Mouse (Mus musculus): ENCODE measurements at regions not wholly inside any gene's neighbourhood (a gene's known extent, or its start where the extent isn't known, plus 50 kb on each side); places are given as distances from the start of the nearest gene placed in this dataset.

DNA sequence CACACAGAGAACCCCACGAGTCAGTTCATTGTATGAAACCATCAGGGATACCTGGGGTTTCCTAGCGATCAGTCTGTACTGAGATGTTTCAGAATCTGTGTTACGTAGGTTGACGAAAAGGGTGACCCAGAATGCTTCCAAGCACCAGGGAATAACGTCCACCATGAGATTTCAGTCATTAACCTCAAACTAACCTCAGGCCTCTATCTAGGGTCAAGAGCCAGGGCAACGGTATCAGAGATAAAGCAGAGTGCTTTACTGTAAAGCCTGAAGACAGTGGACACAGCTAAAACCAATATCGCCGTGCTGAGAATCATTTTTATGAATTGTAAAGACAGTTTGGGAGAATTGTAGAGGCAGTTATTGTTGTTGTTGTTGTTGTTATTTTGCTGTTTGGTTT lies 52.9 kb upstream of the Errfi1 start:
- intact Hi-C loops (cut with DNase I) = loop anchor here (5.0 kb wide), 1 partner anchor 97 kb away; no protein-coding TSS in a partner anchor
- DNase-seq = no peak

GRCm38 (mm10) chr4:150799550-150800398 lies 53.9 kb upstream of the Errfi1 start:
- peak; percentile 49 to 51 for DNase-seq
- intact Hi-C loops (cut with DNase I) = loop anchor here (5.0 kb wide), 1 partner anchor 98 kb away; no protein-coding TSS in a partner anchor

DNA sequence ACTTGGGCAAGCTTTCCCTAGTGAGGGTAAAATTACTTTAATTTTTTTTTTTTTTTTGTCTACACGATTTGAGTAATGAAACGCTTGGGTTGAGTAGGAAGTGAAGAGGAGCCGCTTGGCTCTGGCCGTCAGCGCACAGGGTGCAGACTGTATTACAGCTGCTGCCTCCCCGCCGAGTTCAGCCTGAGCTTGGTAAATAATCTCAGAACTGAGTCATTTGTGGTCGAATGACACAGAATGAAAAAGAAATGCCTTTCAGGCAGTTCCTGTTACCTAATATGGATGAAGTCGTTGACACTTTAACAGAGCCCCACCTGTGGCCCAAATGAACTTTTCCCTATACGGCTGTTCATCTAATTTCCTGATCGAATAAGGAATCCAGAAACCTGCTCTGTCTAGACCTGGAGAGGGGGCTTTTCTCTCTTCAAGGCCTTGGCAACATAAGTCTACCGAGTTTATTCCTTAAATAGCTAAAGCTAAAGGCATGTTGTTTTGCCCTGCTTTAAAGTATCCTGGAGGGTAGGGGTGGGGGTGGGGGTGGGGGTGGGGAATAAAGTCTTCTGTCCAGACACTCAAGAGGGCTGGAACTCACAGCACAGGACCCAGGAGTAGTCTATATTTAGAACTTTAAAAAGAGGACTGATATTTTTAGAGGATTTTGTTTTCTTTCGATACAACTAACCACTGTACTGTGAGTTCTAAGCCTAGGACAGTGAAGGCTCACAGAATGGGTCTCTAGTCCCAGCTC lies 54.8 kb upstream of the Errfi1 start:
- DNase-seq = peak in 1 of 2 experiments; percentile 36
- intact Hi-C loops (cut with DNase I) = no loop called here

GRCm38 (mm10) chr4:150798281-150798680 lies 55.4 kb upstream of the Errfi1 start:
- no peak for DNase-seq
- intact Hi-C loops (cut with DNase I) = no loop called here

DNA sequence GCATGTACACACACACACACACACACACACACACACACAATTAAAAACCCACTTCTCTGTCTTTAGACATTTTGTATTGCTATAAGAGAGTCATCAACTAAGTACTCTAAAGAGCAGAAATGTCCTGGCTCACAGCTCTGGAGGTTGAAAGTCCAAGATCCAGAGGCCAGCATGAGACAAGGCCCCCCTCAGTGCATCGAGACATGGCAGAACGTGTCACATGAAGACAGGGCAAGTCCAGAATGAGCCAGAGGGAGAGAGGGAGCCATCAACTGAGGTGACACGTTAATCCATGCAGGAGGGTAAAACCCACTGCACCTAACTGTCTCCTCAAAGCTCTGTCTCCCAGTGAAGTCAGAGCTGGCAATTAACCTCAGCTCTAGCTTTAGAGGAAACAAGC lies 56.7 kb upstream of the Errfi1 start:
- no peak for DNase-seq
- intact Hi-C loops (cut with DNase I) = no loop called here

GRCm38 (mm10) chr4:150794878-150795277 lies 58.8 kb upstream of the Errfi1 start:
- no peak for DNase-seq
- intact Hi-C loops (cut with DNase I) = no loop called here

DNA sequence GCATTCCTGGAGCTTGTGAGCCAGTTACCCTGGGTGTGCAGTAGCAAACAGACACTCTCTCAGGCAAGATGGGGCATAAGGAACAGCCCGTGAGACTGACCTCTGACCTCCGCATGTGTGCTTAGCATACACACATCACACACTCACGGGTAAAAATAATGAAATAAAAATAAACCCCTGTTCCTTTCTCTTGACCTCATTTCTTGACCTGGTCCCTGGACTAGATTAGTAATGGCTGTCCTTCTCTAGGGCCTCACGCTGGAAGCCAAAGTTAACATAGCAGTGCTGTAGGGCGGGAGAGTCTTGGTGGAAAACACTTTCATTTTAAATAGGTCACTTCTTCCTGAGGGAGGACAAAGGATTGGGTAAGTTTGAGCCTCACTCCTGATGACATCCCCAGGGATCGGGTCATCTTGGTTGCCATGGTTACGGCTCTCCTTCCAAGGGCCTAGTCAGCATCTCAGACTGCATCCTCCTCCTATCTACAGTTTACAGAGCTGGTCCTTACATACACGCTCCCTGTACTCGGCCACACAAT lies 59.4 kb upstream of the Errfi1 start:
- DNase-seq = peak in 1 of 2 experiments; percentile 26
- intact Hi-C loops (cut with DNase I) = no loop called here

DNA sequence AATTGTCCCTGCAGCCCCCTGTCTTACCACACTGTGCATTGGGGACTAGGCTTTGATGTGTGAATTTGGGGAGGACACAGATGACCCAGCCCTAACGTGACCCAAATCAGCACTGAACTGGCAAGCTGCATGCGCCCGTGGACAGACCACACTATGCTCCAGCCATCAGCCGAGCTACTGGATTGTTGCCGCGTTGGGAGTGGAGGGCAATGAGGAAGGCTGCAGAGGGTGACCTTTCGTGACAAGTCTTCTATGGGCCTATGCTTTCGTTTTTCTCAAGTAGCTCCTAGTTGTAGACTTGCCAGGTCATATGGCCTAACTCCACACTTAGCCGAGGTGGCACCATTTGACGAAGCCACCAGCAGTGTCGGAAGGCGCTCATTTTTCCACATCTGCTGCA lies 60.6 kb upstream of the Errfi1 start:
- no peak for DNase-seq
- intact Hi-C loops (cut with DNase I) = no loop called here

DNA sequence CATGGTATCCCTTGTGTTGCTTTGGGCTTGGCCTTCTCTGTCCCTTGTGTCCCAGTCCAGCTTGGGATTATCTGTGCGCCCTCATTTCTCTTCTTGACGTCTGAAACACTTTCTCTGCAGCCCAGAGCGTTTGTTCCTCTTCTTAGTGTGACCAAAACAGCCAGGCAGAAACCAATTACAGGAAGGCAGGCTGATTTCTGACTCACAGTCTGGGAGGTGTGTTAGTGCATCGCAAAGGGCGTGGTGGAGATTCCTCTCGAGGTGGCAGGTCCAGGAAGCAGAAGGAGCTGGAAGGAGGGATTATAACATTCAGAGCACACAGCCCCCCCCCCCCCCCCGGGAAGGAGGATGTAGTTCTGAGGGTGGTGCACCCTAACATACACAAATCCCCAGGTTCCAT lies 64.6 kb upstream of the Errfi1 start:
- DNase-seq = no peak
- intact Hi-C loops (cut with DNase I) = no loop called here

DNA sequence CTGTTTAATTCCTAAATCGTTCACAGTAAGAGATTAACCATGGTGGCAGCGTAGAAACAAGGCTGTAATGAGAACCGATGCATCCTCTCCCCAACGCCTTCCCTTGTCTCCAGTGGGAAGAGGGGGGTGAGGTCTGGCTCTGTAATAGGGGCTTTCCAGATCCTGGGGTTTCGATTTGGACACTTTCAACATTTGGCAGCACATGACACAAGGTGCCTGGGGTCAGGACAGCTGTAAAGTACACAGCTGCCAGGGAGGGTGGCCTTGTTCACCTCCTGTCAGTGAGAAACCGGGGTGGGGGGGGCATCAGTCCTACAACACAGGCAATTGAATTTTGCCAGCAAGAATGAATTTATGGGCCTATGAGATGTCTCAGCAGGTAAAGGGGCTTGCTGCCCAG lies 66.6 kb upstream of the Errfi1 start:
- intact Hi-C loops (cut with DNase I) = no loop called here
- no peak for DNase-seq

DNA sequence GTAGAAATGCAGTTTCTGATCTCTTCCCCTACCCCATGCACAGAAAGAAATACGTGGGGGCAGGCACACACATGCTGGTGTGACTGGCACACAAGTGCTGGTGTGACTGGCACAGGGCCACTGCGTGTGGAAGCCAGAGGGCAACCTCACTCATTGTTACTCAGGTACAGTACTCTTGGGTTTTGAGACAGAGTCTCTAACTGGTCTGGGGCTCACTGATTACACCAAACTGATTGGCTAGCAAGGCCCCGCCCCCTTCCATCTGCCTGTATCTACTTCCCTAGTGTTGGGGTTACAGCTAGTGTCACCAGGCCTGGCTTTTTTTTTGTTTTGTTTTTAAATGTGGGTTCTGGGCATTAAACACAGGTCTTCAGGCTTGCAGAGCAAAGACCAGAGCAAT lies 67.1 kb upstream of the Errfi1 start:
- intact Hi-C loops (cut with DNase I) = no loop called here

DNA sequence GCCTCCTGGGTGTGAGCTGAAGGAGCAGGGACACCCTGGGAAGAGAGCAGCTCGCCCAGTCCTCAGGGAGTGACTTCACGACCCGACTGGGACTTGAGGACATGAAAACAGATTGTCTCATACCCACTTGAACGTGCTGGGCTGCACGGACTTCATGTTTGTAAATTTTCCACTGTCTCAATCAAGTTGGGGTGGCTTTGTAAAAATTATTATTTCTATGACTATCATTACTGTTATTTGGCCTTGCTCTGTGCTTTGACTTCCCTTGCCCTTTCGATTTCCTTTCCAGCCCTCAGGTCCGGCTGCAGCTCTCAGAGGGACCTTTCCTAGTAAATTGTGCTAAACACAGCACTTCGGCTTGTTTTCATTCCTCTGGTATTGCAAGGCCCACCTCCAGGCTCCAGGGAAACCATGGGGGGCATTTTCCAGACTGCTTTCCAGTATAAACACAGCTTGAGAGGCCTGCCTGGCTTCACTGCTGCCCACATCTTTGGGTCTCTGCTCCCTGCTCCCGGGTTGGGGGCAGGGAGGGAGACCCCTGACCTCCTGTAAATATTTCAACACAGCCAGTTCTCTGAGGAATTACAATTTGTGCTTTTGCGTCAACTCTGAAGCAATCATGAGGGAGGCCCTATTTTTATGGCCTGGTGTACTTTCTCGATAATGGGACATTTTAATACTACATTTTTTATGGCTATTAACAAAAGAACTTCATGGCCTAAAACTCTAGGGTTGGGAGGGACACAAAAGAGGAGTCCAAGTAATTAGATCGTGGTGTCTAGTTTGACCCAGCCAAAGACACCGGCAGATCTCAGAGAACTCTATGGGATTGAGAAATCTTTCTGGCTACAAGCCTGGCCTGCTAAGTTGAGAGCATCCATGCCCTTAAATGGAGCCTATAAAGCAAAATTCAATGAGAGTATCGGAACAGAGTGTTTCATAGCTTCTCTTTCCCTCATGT lies 68.9 kb upstream of the Errfi1 start:
- intact Hi-C loops (cut with DNase I) = loop anchor here (5.0 kb wide), 1 partner anchor 77 kb away; no protein-coding TSS in a partner anchor
- DNase-seq = peak; percentile 59 to 73

More for the DNA sequence above, 67.1 kb upstream of the Errfi1 start:
- DNase-seq = no peak

- intact Hi-C loops (cut with DNase I) = loop anchor here (5.0 kb wide), 1 partner anchor 74 kb away; no protein-coding TSS in a partner anchor
These were observed 72.4 kb upstream of the Errfi1 start for GRCm38 (mm10) chr4:150781304-150781703.

DNA sequence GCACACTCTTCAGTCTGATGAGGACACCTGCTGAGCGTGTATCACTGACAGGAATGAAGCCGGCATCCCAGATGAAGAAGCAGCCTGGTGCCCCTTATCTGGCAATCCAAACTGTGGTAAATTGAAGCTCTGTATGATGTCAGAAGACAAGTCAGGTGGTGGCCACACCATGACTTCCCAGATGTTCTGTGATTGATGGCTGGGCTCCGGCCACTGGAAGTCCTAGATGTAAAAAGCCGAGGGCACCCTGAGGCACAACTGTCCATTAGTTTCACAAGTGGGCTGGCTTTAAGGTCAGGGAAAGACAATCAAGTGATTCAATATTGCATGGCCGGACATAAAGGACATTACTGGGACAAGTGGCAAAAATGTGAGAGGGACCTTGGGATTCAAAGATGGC lies 74.4 kb upstream of the Errfi1 start:
- intact Hi-C loops (cut with DNase I) = loop anchor here (5.0 kb wide), 1 partner anchor 73 kb away; the partner anchor contains the start of gene Errfi1

More at GRCm38 (mm10) chr4:150781304-150781703, 72.4 kb upstream of the Errfi1 start:
- DNase-seq = no peak

DNA sequence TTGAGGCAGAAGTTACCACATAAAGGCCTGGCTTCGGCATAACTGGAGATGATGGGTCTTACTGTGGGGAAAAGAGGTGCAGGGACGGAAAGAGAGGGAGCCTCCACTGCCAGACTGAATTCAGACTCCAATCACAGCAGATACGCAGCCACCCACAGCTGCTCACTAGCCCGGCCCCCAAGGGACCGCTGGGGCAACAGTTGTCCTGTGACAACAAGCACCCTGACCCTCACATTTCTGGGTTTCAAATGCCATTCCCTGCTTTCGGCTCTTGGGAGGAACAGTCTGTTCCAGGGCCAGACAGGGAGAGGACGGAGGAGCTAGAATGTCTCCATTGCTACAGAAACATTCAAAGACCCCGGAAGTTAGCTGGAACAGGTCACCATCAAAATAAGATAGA lies 75.0 kb upstream of the Errfi1 start:
- intact Hi-C loops (cut with DNase I) = loop anchor here (5.0 kb wide), 1 partner anchor 74 kb away; the partner anchor contains the start of gene Errfi1
- DNase-seq = peak; percentile 42 to 50

More for the DNA sequence above, 74.4 kb upstream of the Errfi1 start:
- no peak for DNase-seq

DNA sequence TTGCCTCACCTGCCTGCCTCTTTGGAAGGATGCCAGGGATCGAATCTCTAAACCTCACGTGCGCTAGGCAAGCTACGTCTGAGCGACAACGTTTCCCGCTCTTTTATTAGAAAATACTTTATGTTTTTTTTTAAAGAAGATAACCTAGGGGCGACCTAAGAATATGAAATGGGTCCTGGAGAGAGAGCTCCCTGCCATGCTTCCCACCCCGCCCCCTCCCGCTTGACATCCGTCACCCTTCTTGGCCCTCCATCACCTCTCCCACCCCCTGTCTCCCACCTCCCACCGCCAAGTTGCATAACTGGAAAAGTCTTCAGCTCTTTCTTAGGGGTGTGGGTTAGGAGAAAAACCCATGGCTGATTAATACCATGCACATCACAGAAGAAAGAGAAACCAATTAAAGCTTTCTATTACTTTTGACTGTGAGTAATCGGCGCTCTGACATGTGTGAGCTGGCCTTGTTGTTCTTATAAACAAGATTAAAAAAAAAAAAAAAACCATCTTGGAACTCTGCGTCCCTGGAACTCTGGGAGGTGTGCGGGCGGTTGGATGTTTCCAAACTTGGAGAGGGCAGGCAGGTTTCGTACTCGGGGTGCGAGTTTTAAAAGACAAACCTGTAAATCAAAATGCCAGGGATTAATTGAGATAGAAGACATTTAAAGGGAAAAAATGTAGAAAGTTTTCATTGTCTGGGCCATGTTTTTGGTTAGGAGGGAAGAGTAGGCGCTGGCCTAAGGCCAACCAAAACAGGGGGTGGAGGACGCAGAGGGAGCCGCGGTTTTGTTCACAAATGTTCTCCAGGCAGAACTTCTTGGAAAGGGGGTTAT lies 77.8 kb upstream of the Errfi1 start:
- DNase-seq = peak; percentile 61 to 67
- intact Hi-C loops (cut with DNase I) = loop anchor here (5.0 kb wide), 1 partner anchor 76 kb away; the partner anchor contains the start of gene Errfi1

GRCm38 (mm10) chr4:150775281-150775680 lies 78.4 kb upstream of the Errfi1 start:
- intact Hi-C loops (cut with DNase I) = loop anchor here (5.0 kb wide), 1 partner anchor 77 kb away; the partner anchor contains the start of gene Errfi1
- DNase-seq = no peak

DNA sequence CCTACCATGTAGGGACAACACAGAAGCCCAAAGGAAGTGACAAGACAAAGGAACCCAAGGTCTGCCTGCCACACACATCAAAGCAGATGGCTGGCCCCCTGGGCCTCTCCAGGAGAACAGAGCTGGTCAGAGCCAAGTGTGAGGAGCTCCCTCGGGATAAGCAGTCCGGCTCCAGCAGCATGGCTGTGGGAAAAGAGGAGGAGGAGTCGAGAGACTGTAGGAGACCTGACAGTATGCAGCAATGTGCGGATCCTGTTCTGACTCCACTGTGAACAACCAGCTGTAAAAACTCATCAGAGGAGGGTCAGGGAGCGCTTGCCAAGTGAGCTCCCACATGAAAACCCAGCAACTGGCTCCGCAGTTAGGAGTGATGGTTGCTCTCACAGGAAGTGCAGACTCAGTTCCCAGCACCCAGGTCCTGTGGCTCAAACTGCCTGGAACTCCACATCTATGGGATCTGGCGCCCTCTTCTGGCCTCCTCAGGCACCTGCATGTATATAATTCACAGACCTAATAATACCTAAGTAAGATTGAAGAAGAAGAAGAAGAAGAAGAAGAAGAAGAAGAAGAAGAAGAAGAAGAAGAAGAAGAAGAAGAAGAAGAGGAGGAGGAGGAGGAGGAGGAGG lies 79.3 kb upstream of the Errfi1 start:
- DNase-seq = peak in 1 of 2 experiments; percentile 34
- intact Hi-C loops (cut with DNase I) = no loop called here

All from heart, postnatal 36 days (tissue).